In the genomic region with DNA sequence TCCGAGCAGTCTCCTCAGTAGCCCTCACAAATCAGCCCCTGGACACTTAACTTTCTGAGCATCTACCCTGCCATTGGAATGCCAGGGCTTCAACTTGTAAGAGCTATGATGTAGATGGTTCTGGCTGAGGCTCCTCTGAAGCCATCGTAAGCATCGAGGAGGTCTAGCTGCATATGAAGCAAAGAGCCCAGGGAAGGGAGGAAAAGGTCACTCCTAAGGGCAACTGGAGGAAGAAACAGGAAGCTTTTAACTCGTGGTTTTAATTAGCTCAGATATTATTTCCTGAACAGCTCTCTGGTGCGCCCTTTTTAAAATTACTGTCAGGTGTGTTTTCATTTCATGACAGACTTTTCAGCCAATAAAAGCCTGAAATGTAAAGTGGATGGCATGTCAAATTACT, we compare ENCODE assay signal across 21 mouse cellular contexts.
DNase-seq lines count a peak whose midpoint lies in the region.
"Had no signal": no experiment of that assay in that cellular context is flagged by ENCODE, and none has a peak within 500 bp of the region (broad histone marks: within the 10 kb centered on the region; RNA-seq: fewer than 3 reads in every experiment).

No protein-coding gene starts in this region.

- H3K4me1 ChIP-seq in heart, embryonic 10.5 days, result no peaks in the 10 kb centered on the region
- H3K4me1 ChIP-seq: heart, embryonic 13.5 days had no signal

- no peak overlapping the region for H3K4me3 ChIP-seq in heart, embryonic 10.5 days
- H3K4me3 ChIP-seq: embryonic facial prominence, embryonic 13.5 days; erythroblast, embryonic 14.5 days; forebrain, embryonic 13.5 days; heart, embryonic 13.5 days; hindbrain, embryonic 13.5 days had no signal

- no peak overlapping the region for H3K27ac ChIP-seq in heart, embryonic 10.5 days
- H3K27ac ChIP-seq: embryonic facial prominence, embryonic 13.5 days; forebrain, embryonic 13.5 days; heart, embryonic 13.5 days; hindbrain, embryonic 13.5 days had no signal

- no peaks in the 10 kb centered on the region for H3K36me3 ChIP-seq in heart, embryonic 10.5 days
- H3K36me3 ChIP-seq: embryonic facial prominence, embryonic 13.5 days; heart, embryonic 13.5 days; hindbrain, embryonic 13.5 days had no signal

- H3K9me3 ChIP-seq in heart, embryonic 10.5 days, result no peaks in the 10 kb centered on the region
- H3K9me3 ChIP-seq: embryonic facial prominence, embryonic 13.5 days; forebrain, embryonic 13.5 days; heart, embryonic 13.5 days; hindbrain, embryonic 13.5 days had no signal

- DNase-seq in cerebellum, adult 9-10 months, result peak; percentile 18
- no peak for DNase-seq in cerebellum, adult 11-12 months
- DNase-seq in heart, embryonic 10.5 days (ENCODE audit: low spot score), result peak; percentile 22
- no peak for DNase-seq in heart, postnatal 14 days
- DNase-seq in hindlimb bud, embryonic 11.5 days (ENCODE audit: extremely low spot score, low read depth, low spot score), result peak; percentile 54
- DNase-seq in layer of hippocampus, adult 9-10 months (ENCODE audit: low spot score), result no peak
- DNase-seq in kidney, adult 8-10 months, result no peak
- no peak for DNase-seq in natural killer cell, adult 2 months (ENCODE audit: low spot score in 2 of 2)
- DNase-seq: adrenal gland, postnatal 10 days; adrenal gland, postnatal 36 days; cerebellum, adult 2 months; cerebellum, postnatal 36 days; forebrain, postnatal 0 days; gastrocnemius, postnatal 25 days; heart, adult 18-20 months; kidney, adult 18-20 months had no signal

- H3K27me3 ChIP-seq in heart, embryonic 10.5 days (ENCODE audit: insufficient read depth, poor library complexity, severe bottlenecking), result no peaks in the 10 kb centered on the region; the same call in 1 of the 2 replicates

- intact Hi-C loops in heart, postnatal 14 days (cut with DNase I), result no loop called here

- 60% methylated on average over 5 of the region's 5 CpGs for WGBS in heart, embryonic 10.5 days

Comparison
In these comparisons a context has a peak if more than half of its experiments do, and no peak if none do; other contexts are left out.
1. DNase-seq: peak in cerebellum, adult 9-10 months (single experiment), heart, embryonic 10.5 days (single experiment) and hindlimb bud, embryonic 11.5 days (single experiment); none in cerebellum, adult 11-12 months (single experiment), heart, postnatal 14 days (0 of 2), layer of hippocampus, adult 9-10 months (single experiment), kidney, adult 8-10 months (0 of 2) and natural killer cell, adult 2 months (0 of 2).